In the genomic region with DNA sequence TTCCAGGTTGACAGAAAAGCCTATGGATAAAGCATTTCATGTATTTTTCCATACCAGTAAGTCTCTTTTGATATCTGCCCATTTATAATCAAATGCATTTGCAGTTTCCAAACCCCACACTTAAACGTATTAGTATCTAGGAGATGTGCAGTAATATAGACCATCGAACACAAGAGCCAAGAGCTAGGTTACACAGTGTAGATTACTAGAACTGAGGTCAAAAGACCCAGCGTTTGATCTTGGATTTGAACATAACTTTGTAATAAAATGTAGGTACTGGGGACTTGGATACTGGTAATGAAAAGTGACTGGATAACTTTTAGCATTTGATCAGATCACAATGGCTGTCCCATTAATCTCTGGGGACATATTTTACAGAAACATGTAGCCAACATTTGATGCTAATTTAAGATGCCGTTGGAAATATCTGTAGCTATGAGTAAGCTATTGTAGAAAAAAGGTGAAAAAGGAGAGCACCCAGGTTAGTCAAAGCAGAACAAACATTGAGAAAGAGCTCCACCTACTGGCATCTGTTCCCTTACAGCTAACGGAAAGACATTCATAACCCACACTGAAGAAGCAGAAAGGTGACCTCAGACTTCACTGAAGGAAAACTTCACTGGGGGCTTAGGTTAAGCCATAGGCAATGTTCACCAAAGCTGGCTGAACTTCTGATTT, we compare ENCODE assay signal across 8 mouse cellular contexts.
DNase-seq lines count a peak whose midpoint lies in the region; ATAC-seq and TF ChIP-seq lines count a peak whose summit lies in the region.

No protein-coding gene starts in this region.

- H3K4me3 ChIP-seq in heart, postnatal 0 days (ENCODE audit: low read depth, low read length) = no peak overlapping the region
- H3K4me3 ChIP-seq in heart, embryonic 12.5 days = no peak overlapping the region

- H3K27ac ChIP-seq in heart, postnatal 0 days (ENCODE audit: low read depth) = no peak overlapping the region
- no peak overlapping the region for H3K27ac ChIP-seq in heart, embryonic 12.5 days (ENCODE audit: poor library complexity, severe bottlenecking)

- no peak for TF ChIP-seq EP300 in heart, postnatal 0 days (IDR thresholded peaks at IDR 0.05; ENCODE audit: low read depth)

- ATAC-seq in heart, postnatal 0 days (ENCODE audit: insufficient read depth, low read depth) = no peak
- ATAC-seq in heart, embryonic 12.5 days (ENCODE audit: insufficient number of reproducible peaks, low FRiP score) = no peak

- H3K4me1 ChIP-seq in heart, postnatal 0 days (ENCODE audit: control insufficient read depth, insufficient read depth) = no peaks in the 10 kb centered on the region
- H3K4me1 ChIP-seq in heart, embryonic 12.5 days (replicated peaks) = no peaks in the 10 kb centered on the region

- peak; percentile 38 for DNase-seq in heart, postnatal 0 days (ENCODE audit: low spot score)
- peak; percentile 63 for DNase-seq in A20 (ENCODE audit: low read depth, low spot score)
- DNase-seq in cerebellum, adult 18-20 months = peak; percentile 15 to 23
- peak; percentile 24 to 87 for DNase-seq in frontal cortex, adult 2 months (ENCODE audit: extremely low spot score in 1 of 2, low spot score in 1 of 2)
- peak; percentile 69 to 75 for DNase-seq in left cerebral cortex, postnatal 14 days (ENCODE audit: low spot score in 2 of 2)
- peak; percentile 26 for DNase-seq in telencephalon, adult 2 months (ENCODE audit: low read depth, low spot score)
- no peak for DNase-seq in spleen, adult 12 weeks (ENCODE audit: low spot score)

- H3K27me3 ChIP-seq in heart, postnatal 0 days (ENCODE audit: control insufficient read depth, insufficient read depth, low read length) = no peaks in the 10 kb centered on the region
- no peaks in the 10 kb centered on the region for H3K27me3 ChIP-seq in heart, embryonic 12.5 days (replicated peaks)

- H3K9me3 ChIP-seq in heart, postnatal 0 days (replicated peaks; ENCODE audit: control insufficient read depth, low read length) = no peaks in the 10 kb centered on the region
- H3K9me3 ChIP-seq in heart, embryonic 12.5 days (replicated peaks) = no peaks in the 10 kb centered on the region

- no peak overlapping the region for H3K4me2 ChIP-seq in heart, postnatal 0 days (ENCODE audit: low read depth, low read length)
- no peak overlapping the region for H3K4me2 ChIP-seq in heart, embryonic 12.5 days

- H3K36me3 ChIP-seq in heart, postnatal 0 days (replicated peaks; ENCODE audit: control insufficient read depth, insufficient read depth, low read length) = no peaks in the 10 kb centered on the region
- no peaks in the 10 kb centered on the region for H3K36me3 ChIP-seq in heart, embryonic 12.5 days

- WGBS in heart, postnatal 0 days = 40% methylated on average over 5 of the region's 5 CpGs
- 40% methylated on average over 5 of the region's 5 CpGs for WGBS in heart, embryonic 12.5 days

- intact Hi-C loops in left cerebral cortex, postnatal 14 days (cut with DNase I) = loop anchor here (5.0 kb wide), 1 partner anchor 1425 kb away; no protein-coding TSS in a partner anchor

- no peak overlapping the region for H3K9ac ChIP-seq in heart, postnatal 0 days (replicated peaks; ENCODE audit: low read depth, low read length)
- no peak overlapping the region for H3K9ac ChIP-seq in heart, embryonic 12.5 days

- peak; percentile 67 for TF ChIP-seq CTCF in heart, postnatal 0 days (IDR thresholded peaks at IDR 0.05; ENCODE audit: low read depth)
